Mouse (Mus musculus) hindbrain, embryonic 11.5 days (tissue): ENCODE measurements around the gene Sfxn3. TPM values are rescaled to one million over a fixed set of nuclear protein-coding genes. Genes with fewer than 3 reads are reported as not detected.

Source experiments
- ATAC-seq: fragments of 200-750 bp; cut with Nextera tagmentation; 2 replicates; pipeline ENCODE4 v1.8.0; 2017; ENCODE audit warnings: mild to moderate bottlenecking, moderate TSS enrichment, moderate library complexity; ENCODE audit not compliant: low FRiP score
- DNase-seq: peaks from one replicate; pipeline ENCODE4 v3.0.0-alpha.2; 2015; ENCODE audit warnings: low spot score
- H3K27ac ChIP-seq: fragments of 300-500 bp; sonication (generic); 2 replicates; pipeline ENCODE4 v1.5.1; 2014; ENCODE audit warnings: mild to moderate bottlenecking, low read depth, low read length
- H3K27me3 ChIP-seq: fragments of 300-500 bp; sonication (generic); 2 replicates; pipeline ENCODE4 v1.6.1; 2014; ENCODE audit warnings: mild to moderate bottlenecking, low read length, moderate library complexity, mixed read lengths; ENCODE audit not compliant: control insufficient read depth, insufficient read depth
- H3K36me3 ChIP-seq: fragments of 300-500 bp; sonication (generic); 2 replicates; pipeline ENCODE4 v1.6.1; 2014; ENCODE audit warnings: mild to moderate bottlenecking, low read length, moderate library complexity, mixed read lengths; ENCODE audit not compliant: control insufficient read depth, insufficient read depth
- H3K4me1 ChIP-seq: fragments of 300-500 bp; sonication (generic); replicated peaks from 2 replicates; pipeline ENCODE4 v1.6.1; 2014; ENCODE audit warnings: low read length, mixed read lengths; ENCODE audit not compliant: control insufficient read depth, insufficient read depth
- H3K4me2 ChIP-seq: fragments of 300-500 bp; sonication (generic); replicated peaks from 2 replicates; pipeline ENCODE4 v1.6.1; 2014; ENCODE audit warnings: mild to moderate bottlenecking, low read depth, low read length
- H3K4me3 ChIP-seq: fragments of 300-500 bp; sonication (generic); 2 replicates; pipeline ENCODE4 v1.5.1; 2014; ENCODE audit warnings: low read depth, low read length
- H3K9ac ChIP-seq: fragments of 300-500 bp; sonication (generic); 2 replicates; pipeline ENCODE4 v1.6.1; 2014; ENCODE audit warnings: low read depth, low read length
- H3K9me3 ChIP-seq: fragments of 300-500 bp; sonication (generic); 2 replicates; pipeline ENCODE4 v1.6.1; 2016; ENCODE audit warnings: low read length; ENCODE audit not compliant: control insufficient read depth
- WGBS: fragments of 180-500 bp; shearing (Covaris S2); extraction: QIAGEN DNeasy Blood & Tissue Kit; methylation state at CpG from one replicate; pipeline ENCODE4 v1.1.7; 2014; 5-methylcytosine and 5-hydroxymethylcytosine counted together
- polyA plus RNA-seq: library from polyadenylated mRNA; unstranded; fragments of >200 nt; fragmentation: Nextera tagmentation; extraction: Ambion mirVana; gene quantifications from 2 replicates; pipeline ENCODE4 v1.2.1, GENCODE M21; 2014

Sfxn3 gene
- polyA plus RNA-seq, 1 experiment from 2014 or later, result 23.8 TPM

- Histone ChIP-seq H3K9me3 (no peaks in the 10 kb centered on the region), H3K36me3 (no peaks in the 10 kb centered on the region), H3K4me3 (peak within 1 kb of the TSS; percentile 51), H3K9ac (peak within 1 kb of the TSS; percentile 76), H3K27me3 (peaks cover 50% of the 10 kb centered on the region), H3K4me1 (peaks cover 8% of the 10 kb centered on the region), H3K27ac (peak within 1 kb of the TSS; percentile 7; the same call in 1 of the 2 replicates), H3K4me2 (peak within 1 kb of the TSS; percentile 75)
- WGBS, result 2% methylated on average over 45 of the region's 45 CpGs
- DNase-seq, result peak; percentile 97
- ATAC-seq, result peak; percentile 86
Observed at GRCm38 (mm10) chr19:45074580-45075322, 27.4 kb downstream of the Sfxn3 start, which contains the start of gene Kazald1. TSS of gene Kazald1 (plus strand) at chr19:45075241.

- H3K4me3 ChIP-seq, result peak overlapping the region; percentile 51
- WGBS, result under 1% methylated on average over 32 of the region's 32 CpGs
- H3K4me1 ChIP-seq, result peaks cover 15% of the 10 kb centered on the region
- H3K36me3 ChIP-seq, result no peaks in the 10 kb centered on the region
- no peaks in the 10 kb centered on the region for H3K9me3 ChIP-seq
- H3K4me2 ChIP-seq, result peak overlapping the region; percentile 75
- peak; percentile 52 for ATAC-seq
- H3K9ac ChIP-seq, result peak overlapping the region; percentile 76
- peak; percentile 47 for DNase-seq
- peaks cover 56% of the 10 kb centered on the region for H3K27me3 ChIP-seq
- H3K27ac ChIP-seq, result no peak overlapping the region
Observed at GRCm38 (mm10) chr19:45075323-45076035, 28.2 kb downstream of the Sfxn3 start.

GRCm38 (mm10) chr19:45076036-45076575 lies 28.8 kb downstream of the Sfxn3 start:
- H3K4me1 ChIP-seq, result peaks cover 21% of the 10 kb centered on the region
- H3K4me2 ChIP-seq, result peak overlapping the region; percentile 75; the same call in 1 of the 2 replicates
- ATAC-seq, result no peak
- no peaks in the 10 kb centered on the region for H3K36me3 ChIP-seq
- DNase-seq, result no peak
- H3K9me3 ChIP-seq, result no peaks in the 10 kb centered on the region
- no peak overlapping the region for H3K27ac ChIP-seq
- peaks cover 59% of the 10 kb centered on the region for H3K27me3 ChIP-seq
- 8% methylated on average over 17 of the region's 17 CpGs for WGBS
- peak overlapping the region; percentile 51 for H3K4me3 ChIP-seq
- H3K9ac ChIP-seq, result no peak overlapping the region

GRCm38 (mm10) chr19:45076586-45077510 lies 29.5 kb downstream of the Sfxn3 start:
- Histone ChIP-seq H3K9me3 (no peaks in the 10 kb centered on the region), H3K4me1 (peaks cover 21% of the 10 kb centered on the region), H3K27me3 (peaks cover 63% of the 10 kb centered on the region), H3K4me3 (peak overlapping the region; percentile 26), H3K27ac (no peak overlapping the region), H3K36me3 (no peaks in the 10 kb centered on the region), H3K4me2 (peak overlapping the region; percentile 51), H3K9ac (peak overlapping the region; percentile 19; the same call in 1 of the 2 replicates)
- WGBS, result under 1% methylated on average over 57 of the region's 62 CpGs
- ATAC-seq, result no peak
- DNase-seq, result peak; percentile 75

- Histone ChIP-seq H3K4me3 (no peak overlapping the region), H3K9ac (no peak overlapping the region), H3K36me3 (no peaks in the 10 kb centered on the region), H3K9me3 (no peaks in the 10 kb centered on the region), H3K4me1 (peaks cover 21% of the 10 kb centered on the region), H3K27me3 (peaks cover 65% of the 10 kb centered on the region), H3K27ac (no peak overlapping the region), H3K4me2 (no peak overlapping the region)
- WGBS, result 9% methylated on average over 20 of the region's 20 CpGs
- ATAC-seq (no peak), DNase-seq (peak; percentile 46)
Observed at GRCm38 (mm10) chr19:45077742-45078645, 30.7 kb downstream of the Sfxn3 start.

GRCm38 (mm10) chr19:45078971-45079764 lies 31.9 kb downstream of the Sfxn3 start:
- Histone ChIP-seq H3K4me2 (peak overlapping the region; percentile 39; the same call in 1 of the 2 replicates), H3K4me1 (peaks cover 21% of the 10 kb centered on the region), H3K4me3 (no peak overlapping the region), H3K36me3 (no peaks in the 10 kb centered on the region), H3K9ac (no peak overlapping the region), H3K27ac (no peak overlapping the region), H3K27me3 (peaks cover 69% of the 10 kb centered on the region), H3K9me3 (no peaks in the 10 kb centered on the region)
- DNase-seq, result peak; percentile 44
- no peak for ATAC-seq
- WGBS, result 8% methylated on average over 16 of the region's 17 CpGs

GRCm38 (mm10) chr19:45079769-45080515 lies 32.6 kb downstream of the Sfxn3 start:
- H3K27ac ChIP-seq, result no peak overlapping the region
- WGBS, result under 1% methylated on average over 45 of the region's 45 CpGs
- H3K4me1 ChIP-seq, result peaks cover 21% of the 10 kb centered on the region
- no peaks in the 10 kb centered on the region for H3K9me3 ChIP-seq
- peak overlapping the region; percentile 39 for H3K4me2 ChIP-seq
- DNase-seq (peak; percentile 64), ATAC-seq (no peak)
- peak overlapping the region; percentile 24 for H3K4me3 ChIP-seq
- H3K36me3 ChIP-seq, result no peaks in the 10 kb centered on the region
- H3K27me3 ChIP-seq, result peaks cover 70% of the 10 kb centered on the region
- H3K9ac ChIP-seq, result no peak overlapping the region
